Mouse (Mus musculus) kidney, adult 2 months (tissue): ENCODE data around the gene Plvap.

Experiments used
- CTCF ChIP-seq: fragments of 200-500 bp; conservative IDR thresholded peaks from 2 replicates; pipeline ENCODE4 v1.5.1; 2011; ENCODE audit warnings: low read depth, mild to moderate bottlenecking, control low read depth, low read length, moderate library complexity, mixed read lengths; ENCODE audit not compliant: insufficient read depth, insufficient read length
- POLR2A ChIP-seq: fragments of 200-500 bp; IDR thresholded peaks from one replicate; pipeline ENCODE4 v1.6.1; 2011; ENCODE audit warnings: low read depth, low read length, control low read depth

GRCm38 (mm10) chr8:71454668-71455067 is 56.9 kb downstream of the Plvap start:
- TF ChIP-seq CTCF = no peak
- no peak for TF ChIP-seq POLR2A
